Mouse (Mus musculus) right cerebral cortex, postnatal 36 days (tissue): ENCODE results near the gene Ern1.

ENCODE experiments used
- DNase-seq, 2 experiments: peaks; one replicate each; pipeline ENCODE4 v3.0.0; 2022; ENCODE audit warnings: low spot score in 2 of 2, mixed read lengths in 1 of 2

The Ern1 gene

GRCm38 (mm10) chr11:106389611-106390010 is 98.0 kb downstream of the Ern1 start:
- no peak for DNase-seq

- DNase-seq: no peak
Observed at GRCm38 (mm10) chr11:106387791-106388216, 99.8 kb downstream of the Ern1 start, which contains the start of gene Icam2. Icam2 (minus strand) TSS chr11:106388075.

GRCm38 (mm10) chr11:106387020-106387419 is 100.6 kb downstream of the Ern1 start:
- no peak for DNase-seq

GRCm38 (mm10) chr11:106386409-106386808 is 101.2 kb downstream of the Ern1 start:
- DNase-seq: no peak

- no peak for DNase-seq
Observed at GRCm38 (mm10) chr11:106383051-106383790, 104.4 kb downstream of the Ern1 start.

GRCm38 (mm10) chr11:106382424-106382823 is 105.2 kb downstream of the Ern1 start:
- no peak for DNase-seq

- no peak for DNase-seq
Observed at GRCm38 (mm10) chr11:106381883-106382282, 105.8 kb downstream of the Ern1 start.

- no peak for DNase-seq
Observed at GRCm38 (mm10) chr11:106381011-106381410, 106.6 kb downstream of the Ern1 start.

- DNase-seq: no peak
Observed at GRCm38 (mm10) chr11:106374979-106375378, 112.7 kb downstream of the Ern1 start.

GRCm38 (mm10) chr11:106374559-106374958 is 113.1 kb downstream of the Ern1 start:
- no peak for DNase-seq

- DNase-seq: no peak
Observed at GRCm38 (mm10) chr11:106373998-106374397, 113.7 kb downstream of the Ern1 start.

GRCm38 (mm10) chr11:106366316-106366715 is 121.3 kb downstream of the Ern1 start:
- DNase-seq: peak; percentile 46 to 49

GRCm38 (mm10) chr11:106365366-106365765 is 122.3 kb downstream of the Ern1 start, which contains the start of gene Prr29:
Prr29 (plus strand) TSS chr11:106365472.
- no peak for DNase-seq

GRCm38 (mm10) chr11:106364712-106365111 is 122.9 kb downstream of the Ern1 start:
- DNase-seq: no peak

GRCm38 (mm10) chr11:106359350-106359749 is 128.3 kb downstream of the Ern1 start:
- DNase-seq: no peak

- no peak for DNase-seq
Observed at GRCm38 (mm10) chr11:106355382-106356128, 132.1 kb downstream of the Ern1 start.

GRCm38 (mm10) chr11:106354181-106354580 is 133.5 kb downstream of the Ern1 start:
- no peak for DNase-seq

- DNase-seq: no peak
Observed at GRCm38 (mm10) chr11:106353188-106353587, 134.5 kb downstream of the Ern1 start, which contains the start of gene Scn4a. Scn4a (minus strand) TSS chr11:106353288.

- DNase-seq: no peak
Observed at GRCm38 (mm10) chr11:106351941-106352340, 135.7 kb downstream of the Ern1 start.

GRCm38 (mm10) chr11:106351253-106351652 is 136.4 kb downstream of the Ern1 start:
- DNase-seq: no peak

GRCm38 (mm10) chr11:106350853-106351252 is 136.8 kb downstream of the Ern1 start:
- no peak for DNase-seq

- DNase-seq: no peak
Observed at GRCm38 (mm10) chr11:106349772-106350171, 137.9 kb downstream of the Ern1 start.

- DNase-seq: no peak
Observed at GRCm38 (mm10) chr11:106344910-106345309, 142.7 kb downstream of the Ern1 start.
